Mouse (Mus musculus): ENCODE data around the gene Ppara. TPM values are rescaled to one million over a fixed set of nuclear protein-coding genes. Genes with fewer than 3 reads are reported as not detected.
A peak's percentile ranks its signal among the peaks of the same experiment; 100 is the strongest.

Gene Ppara
- polyA plus RNA-seq, 1 experiment from 2014 or later = 1.2 TPM

DNA sequence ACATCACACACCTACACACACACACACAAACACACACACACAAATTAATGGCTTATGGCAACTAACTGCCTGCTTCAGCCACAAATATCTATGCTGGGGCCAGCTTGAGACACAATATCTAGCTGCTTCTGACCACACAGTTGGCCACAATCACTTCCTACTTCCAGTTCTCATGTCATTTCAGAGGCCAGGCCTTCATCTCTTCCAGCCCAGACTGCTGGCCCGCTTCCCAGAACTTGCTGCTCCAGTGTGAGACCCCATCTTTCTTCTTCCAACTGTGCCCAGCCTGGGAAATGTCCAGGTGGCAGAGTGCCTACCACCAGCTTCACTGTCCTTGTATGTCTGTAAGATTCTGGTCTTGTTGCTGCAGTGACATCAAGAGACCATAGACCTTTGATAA lies 58.0 kb downstream of the Ppara start:
- WGBS = 68% methylated on average over 1 of the region's 1 CpGs
- no peak overlapping the region for H3K4me2 ChIP-seq (replicated peaks)
- no peaks in the 10 kb centered on the region for H3K9me3 ChIP-seq (ENCODE audit: control insufficient read depth, low read length)
- no peak overlapping the region for H3K27ac ChIP-seq
- no peaks in the 10 kb centered on the region for H3K36me3 ChIP-seq (replicated peaks; ENCODE audit: control insufficient read depth, insufficient read depth)
- ATAC-seq (ENCODE audit: low FRiP score) (no peak), DNase-seq (ENCODE audit: low spot score) (peak; percentile 24)
- no peaks in the 10 kb centered on the region for H3K27me3 ChIP-seq (ENCODE audit: control insufficient read depth, insufficient read depth, low read length)
- no peak overlapping the region for H3K9ac ChIP-seq
- no peaks in the 10 kb centered on the region for H3K4me1 ChIP-seq (replicated peaks; ENCODE audit: control insufficient read depth, insufficient read depth, low read length)
- H3K4me3 ChIP-seq (replicated peaks; ENCODE audit: low read length) = no peak overlapping the region

DNA sequence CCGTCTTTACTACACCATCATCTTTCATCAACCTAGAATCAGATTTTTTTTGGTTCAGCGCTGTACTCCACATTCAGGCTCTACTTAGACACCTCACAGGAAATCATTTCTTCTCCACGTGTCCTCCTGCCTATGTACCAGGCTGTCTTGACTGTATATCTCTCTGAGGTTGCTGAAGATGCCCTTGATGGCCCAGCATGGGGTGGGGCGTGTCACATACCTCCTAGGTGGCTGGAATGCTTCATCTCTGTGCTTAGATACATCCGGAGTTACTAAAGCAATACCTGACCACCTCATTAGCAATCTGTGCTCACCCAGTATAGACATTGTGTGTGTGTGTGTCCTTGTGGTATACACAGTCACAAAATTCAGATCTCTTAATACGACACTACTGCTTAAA lies 60.7 kb downstream of the Ppara start:
- Histone ChIP-seq H3K4me3 (replicated peaks; ENCODE audit: low read length) (no peak overlapping the region), H3K36me3 (replicated peaks; ENCODE audit: control insufficient read depth, insufficient read depth) (no peaks in the 10 kb centered on the region), H3K4me2 (replicated peaks) (no peak overlapping the region), H3K9me3 (ENCODE audit: control insufficient read depth, low read length) (no peaks in the 10 kb centered on the region), H3K27ac (no peak overlapping the region), H3K27me3 (ENCODE audit: control insufficient read depth, insufficient read depth, low read length) (no peaks in the 10 kb centered on the region), H3K9ac (no peak overlapping the region), H3K4me1 (replicated peaks; ENCODE audit: control insufficient read depth, insufficient read depth, low read length) (no peaks in the 10 kb centered on the region)
- WGBS = 84% methylated on average over 6 of the region's 6 CpGs
- ATAC-seq (ENCODE audit: low FRiP score) (no peak), DNase-seq (ENCODE audit: low spot score) (no peak)

- Histone ChIP-seq H3K4me2 (replicated peaks) (no peak overlapping the region), H3K36me3 (replicated peaks; ENCODE audit: control insufficient read depth, insufficient read depth) (no peaks in the 10 kb centered on the region), H3K9me3 (ENCODE audit: control insufficient read depth, low read length) (no peaks in the 10 kb centered on the region), H3K4me3 (replicated peaks; ENCODE audit: low read length) (no peak overlapping the region), H3K9ac (no peak overlapping the region), H3K4me1 (replicated peaks; ENCODE audit: control insufficient read depth, insufficient read depth, low read length) (no peaks in the 10 kb centered on the region), H3K27me3 (ENCODE audit: control insufficient read depth, insufficient read depth, low read length) (no peaks in the 10 kb centered on the region), H3K27ac (no peak overlapping the region)
- 94% methylated on average over 8 of the region's 8 CpGs for WGBS
- DNase-seq (ENCODE audit: low spot score) (no peak), ATAC-seq (ENCODE audit: low FRiP score) (no peak)
Observed at GRCm38 (mm10) chr15:85798676-85799075, 63.9 kb downstream of the Ppara start.

GRCm38 (mm10) chr15:85802931-85803330 lies 68.1 kb downstream of the Ppara start:
- Histone ChIP-seq H3K27me3 (ENCODE audit: control insufficient read depth, insufficient read depth, low read length) (no peaks in the 10 kb centered on the region), H3K4me2 (replicated peaks) (no peak overlapping the region), H3K9ac (no peak overlapping the region), H3K4me3 (replicated peaks; ENCODE audit: low read length) (no peak overlapping the region), H3K4me1 (replicated peaks; ENCODE audit: control insufficient read depth, insufficient read depth, low read length) (no peaks in the 10 kb centered on the region), H3K27ac (no peak overlapping the region), H3K36me3 (replicated peaks; ENCODE audit: control insufficient read depth, insufficient read depth) (no peaks in the 10 kb centered on the region), H3K9me3 (ENCODE audit: control insufficient read depth, low read length) (no peaks in the 10 kb centered on the region)
- ATAC-seq (ENCODE audit: low FRiP score) (no peak), DNase-seq (ENCODE audit: low spot score) (peak; percentile 24)
- 88% methylated on average over 2 of the region's 2 CpGs for WGBS

- H3K4me2 ChIP-seq (replicated peaks) = no peak overlapping the region
- ATAC-seq (ENCODE audit: low FRiP score) (no peak), DNase-seq (ENCODE audit: low spot score) (no peak)
- 79% methylated on average over 4 of the region's 4 CpGs for WGBS
- H3K9ac ChIP-seq = no peak overlapping the region
- H3K27me3 ChIP-seq (ENCODE audit: control insufficient read depth, insufficient read depth, low read length) = no peaks in the 10 kb centered on the region
- H3K9me3 ChIP-seq (ENCODE audit: control insufficient read depth, low read length) = no peaks in the 10 kb centered on the region
- H3K4me1 ChIP-seq (replicated peaks; ENCODE audit: control insufficient read depth, insufficient read depth, low read length) = peaks cover 7% of the 10 kb centered on the region; the same call in 1 of the 2 replicates
- no peak overlapping the region for H3K27ac ChIP-seq
- H3K4me3 ChIP-seq (replicated peaks; ENCODE audit: low read length) = no peak overlapping the region
- no peaks in the 10 kb centered on the region for H3K36me3 ChIP-seq (replicated peaks; ENCODE audit: control insufficient read depth, insufficient read depth)
Observed at GRCm38 (mm10) chr15:85806886-85807285, 72.1 kb downstream of the Ppara start.

DNA sequence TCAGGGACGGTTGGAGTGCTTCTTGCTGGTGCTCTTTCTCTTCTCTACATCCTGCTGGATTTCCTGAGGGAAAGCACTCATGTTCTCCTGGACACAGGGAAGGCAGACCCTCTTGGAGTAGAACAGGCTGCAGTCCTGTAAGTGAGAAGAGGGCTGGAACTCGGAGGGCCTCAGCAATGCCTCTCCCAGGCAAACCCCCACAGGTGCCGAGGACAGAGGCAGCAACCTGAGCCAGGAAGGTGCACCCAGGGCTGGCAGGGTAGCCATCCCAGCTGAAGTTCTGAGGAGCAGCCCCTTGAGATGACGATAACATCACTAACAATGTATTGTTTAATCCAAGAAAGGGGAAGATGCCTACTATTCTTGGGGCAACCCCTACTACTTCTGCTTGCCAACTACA lies 72.6 kb downstream of the Ppara start:
- peaks cover 12% of the 10 kb centered on the region; the same call in 1 of the 2 replicates for H3K4me1 ChIP-seq (replicated peaks; ENCODE audit: control insufficient read depth, insufficient read depth, low read length)
- 84% methylated on average over 4 of the region's 4 CpGs for WGBS
- no peak overlapping the region for H3K27ac ChIP-seq
- H3K36me3 ChIP-seq (replicated peaks; ENCODE audit: control insufficient read depth, insufficient read depth) = no peaks in the 10 kb centered on the region
- no peak for ATAC-seq (ENCODE audit: low FRiP score)
- no peak overlapping the region for H3K4me2 ChIP-seq (replicated peaks)
- no peaks in the 10 kb centered on the region for H3K9me3 ChIP-seq (ENCODE audit: control insufficient read depth, low read length)
- H3K9ac ChIP-seq = no peak overlapping the region
- no peak for DNase-seq (ENCODE audit: low spot score)
- H3K4me3 ChIP-seq (replicated peaks; ENCODE audit: low read length) = no peak overlapping the region
- H3K27me3 ChIP-seq (ENCODE audit: control insufficient read depth, insufficient read depth, low read length) = no peaks in the 10 kb centered on the region

DNA sequence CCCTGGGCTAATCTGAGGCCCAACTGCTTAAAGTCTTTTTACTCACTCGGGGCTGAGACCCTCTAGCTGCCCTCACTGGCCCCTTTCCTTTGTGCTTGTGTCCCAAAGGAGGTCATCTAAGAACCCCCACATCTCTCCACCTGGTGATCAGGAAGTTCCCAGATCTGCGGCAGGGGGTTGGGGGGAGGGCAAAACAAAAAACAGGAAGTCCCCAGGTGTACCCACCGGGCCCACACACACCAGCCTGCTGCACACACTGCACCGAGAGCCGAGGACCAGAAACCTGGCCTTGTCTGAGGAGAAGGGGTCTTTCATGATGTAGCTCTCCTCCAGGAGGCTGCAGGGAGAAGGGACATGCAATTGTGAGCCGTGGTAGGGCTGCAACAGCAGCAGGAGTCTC lies 73.2 kb downstream of the Ppara start:
- no peak for DNase-seq (ENCODE audit: low spot score)
- H3K9me3 ChIP-seq (ENCODE audit: control insufficient read depth, low read length) = no peaks in the 10 kb centered on the region
- WGBS = 77% methylated on average over 6 of the region's 6 CpGs
- no peak overlapping the region for H3K4me2 ChIP-seq (replicated peaks)
- H3K27ac ChIP-seq = no peak overlapping the region
- H3K4me1 ChIP-seq (replicated peaks; ENCODE audit: control insufficient read depth, insufficient read depth, low read length) = peaks cover 12% of the 10 kb centered on the region; the same call in 1 of the 2 replicates
- no peaks in the 10 kb centered on the region for H3K27me3 ChIP-seq (ENCODE audit: control insufficient read depth, insufficient read depth, low read length)
- H3K4me3 ChIP-seq (replicated peaks; ENCODE audit: low read length) = no peak overlapping the region
- no peak for ATAC-seq (ENCODE audit: low FRiP score)
- H3K9ac ChIP-seq = no peak overlapping the region
- no peaks in the 10 kb centered on the region for H3K36me3 ChIP-seq (replicated peaks; ENCODE audit: control insufficient read depth, insufficient read depth)

DNA sequence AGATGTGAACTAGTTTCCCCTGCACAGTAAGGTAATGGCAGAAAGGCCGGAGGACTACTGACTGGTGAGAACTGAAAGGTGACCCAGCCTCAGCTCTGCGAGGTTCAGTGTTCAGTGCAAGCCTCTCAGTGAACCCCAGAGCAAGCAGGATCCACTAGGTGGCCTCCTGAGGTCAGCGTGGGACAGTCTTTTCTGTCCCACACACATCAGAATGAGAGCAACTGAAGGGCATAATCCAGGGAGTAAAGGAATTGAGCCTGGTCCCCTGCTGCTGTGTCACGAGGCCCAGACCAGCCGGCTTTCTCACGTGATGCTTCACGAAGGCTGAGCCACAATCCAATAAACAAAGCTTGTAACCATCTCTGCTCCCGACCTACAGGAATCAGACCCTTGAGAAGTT lies 73.7 kb downstream of the Ppara start:
- no peaks in the 10 kb centered on the region for H3K27me3 ChIP-seq (ENCODE audit: control insufficient read depth, insufficient read depth, low read length)
- H3K9me3 ChIP-seq (ENCODE audit: control insufficient read depth, low read length) = no peaks in the 10 kb centered on the region
- no peak for ATAC-seq (ENCODE audit: low FRiP score)
- H3K36me3 ChIP-seq (replicated peaks; ENCODE audit: control insufficient read depth, insufficient read depth) = no peaks in the 10 kb centered on the region
- H3K4me3 ChIP-seq (replicated peaks; ENCODE audit: low read length) = no peak overlapping the region
- no peak overlapping the region for H3K9ac ChIP-seq
- no peak for DNase-seq (ENCODE audit: low spot score)
- no peak overlapping the region for H3K27ac ChIP-seq
- H3K4me1 ChIP-seq (replicated peaks; ENCODE audit: control insufficient read depth, insufficient read depth, low read length) = peaks cover 12% of the 10 kb centered on the region; the same call in 1 of the 2 replicates
- no peak overlapping the region for H3K4me2 ChIP-seq (replicated peaks)
- WGBS = 54% methylated on average over 8 of the region's 8 CpGs

- 89% methylated on average over 12 of the region's 12 CpGs for WGBS
- Histone ChIP-seq H3K4me3 (replicated peaks; ENCODE audit: low read length) (no peak overlapping the region), H3K9ac (0 out of 2 replicates have a peak overlapping the region, but pooled peaks have one; percentile 6), H3K4me1 (replicated peaks; ENCODE audit: control insufficient read depth, insufficient read depth, low read length) (peaks cover 12% of the 10 kb centered on the region; the same call in 1 of the 2 replicates), H3K27ac (no peak overlapping the region), H3K9me3 (ENCODE audit: control insufficient read depth, low read length) (no peaks in the 10 kb centered on the region), H3K36me3 (replicated peaks; ENCODE audit: control insufficient read depth, insufficient read depth) (no peaks in the 10 kb centered on the region), H3K27me3 (ENCODE audit: control insufficient read depth, insufficient read depth, low read length) (no peaks in the 10 kb centered on the region), H3K4me2 (replicated peaks) (no peak overlapping the region)
- no peak for DNase-seq (ENCODE audit: low spot score)
- no peak for ATAC-seq (ENCODE audit: low FRiP score)
Observed at GRCm38 (mm10) chr15:85809091-85809490, 74.3 kb downstream of the Ppara start.

DNA sequence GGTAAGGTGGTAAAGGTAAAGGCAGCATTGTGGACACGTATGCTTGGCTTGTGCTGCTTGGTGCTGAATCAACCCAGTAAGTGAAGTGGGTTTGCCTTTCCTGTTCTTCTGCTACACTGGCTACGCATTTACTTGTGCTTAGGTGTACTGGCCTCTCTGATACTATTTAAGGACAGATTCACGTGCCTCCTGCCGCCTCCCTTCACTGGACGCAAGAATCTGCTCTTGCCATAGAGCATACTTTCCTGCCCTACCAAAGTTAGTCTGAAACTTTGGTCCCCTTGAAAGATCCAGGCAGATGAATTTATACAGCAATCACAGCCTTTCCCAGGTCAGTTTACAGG lies 75.7 kb downstream of the Ppara start:
- 88% methylated on average over 5 of the region's 5 CpGs for WGBS
- Histone ChIP-seq H3K9ac (peak overlapping the region; percentile 82; the same call in 1 of the 2 replicates), H3K27ac (no peak overlapping the region), H3K36me3 (replicated peaks; ENCODE audit: control insufficient read depth, insufficient read depth) (no peaks in the 10 kb centered on the region), H3K4me2 (replicated peaks) (peak overlapping the region; percentile 91), H3K4me3 (replicated peaks; ENCODE audit: low read length) (peak overlapping the region; percentile 79; the same call in 1 of the 2 replicates), H3K9me3 (ENCODE audit: control insufficient read depth, low read length) (no peaks in the 10 kb centered on the region), H3K4me1 (replicated peaks; ENCODE audit: control insufficient read depth, insufficient read depth, low read length) (peaks cover 12% of the 10 kb centered on the region; the same call in 1 of the 2 replicates), H3K27me3 (ENCODE audit: control insufficient read depth, insufficient read depth, low read length) (no peaks in the 10 kb centered on the region)
- ATAC-seq (ENCODE audit: low FRiP score) (no peak), DNase-seq (ENCODE audit: low spot score) (no peak)
